Mouse (Mus musculus) cerebellum, postnatal 25 days (tissue): ENCODE data around the gene Nthl1.
"Not testable (repeated sequence)": the region's sequence is repeated elsewhere in the genome, so short reads cannot be mapped to it uniquely, and the experiment has no call there.

ENCODE experiments used
- DNase-seq, 2 experiments: peaks; one replicate each; pipeline ENCODE4 v3.0.0; 2021; ENCODE audit warnings: mixed read lengths in 2 of 2

Gene Nthl1

DNA sequence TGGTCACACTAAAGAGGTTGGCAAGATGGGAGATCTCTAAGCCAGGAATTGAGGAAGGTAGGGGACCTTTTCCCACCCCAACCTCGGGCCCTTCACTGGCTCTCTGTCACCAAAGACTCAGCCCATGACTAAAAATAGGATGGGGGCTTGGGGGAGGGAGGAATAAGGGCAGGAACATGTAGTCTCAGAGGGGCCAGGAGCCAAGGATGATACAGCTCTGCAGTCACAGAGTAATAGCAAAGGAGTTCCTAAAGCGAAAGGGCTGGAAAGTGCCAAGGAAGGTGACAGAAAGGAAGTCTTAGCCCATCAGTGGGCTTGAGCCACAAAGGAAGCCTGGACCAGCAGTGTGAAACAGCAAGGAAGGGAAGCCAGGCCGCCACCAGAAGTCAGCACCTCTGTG lies 19.4 kb downstream of the Nthl1 start:
- DNase-seq: no peak

DNA sequence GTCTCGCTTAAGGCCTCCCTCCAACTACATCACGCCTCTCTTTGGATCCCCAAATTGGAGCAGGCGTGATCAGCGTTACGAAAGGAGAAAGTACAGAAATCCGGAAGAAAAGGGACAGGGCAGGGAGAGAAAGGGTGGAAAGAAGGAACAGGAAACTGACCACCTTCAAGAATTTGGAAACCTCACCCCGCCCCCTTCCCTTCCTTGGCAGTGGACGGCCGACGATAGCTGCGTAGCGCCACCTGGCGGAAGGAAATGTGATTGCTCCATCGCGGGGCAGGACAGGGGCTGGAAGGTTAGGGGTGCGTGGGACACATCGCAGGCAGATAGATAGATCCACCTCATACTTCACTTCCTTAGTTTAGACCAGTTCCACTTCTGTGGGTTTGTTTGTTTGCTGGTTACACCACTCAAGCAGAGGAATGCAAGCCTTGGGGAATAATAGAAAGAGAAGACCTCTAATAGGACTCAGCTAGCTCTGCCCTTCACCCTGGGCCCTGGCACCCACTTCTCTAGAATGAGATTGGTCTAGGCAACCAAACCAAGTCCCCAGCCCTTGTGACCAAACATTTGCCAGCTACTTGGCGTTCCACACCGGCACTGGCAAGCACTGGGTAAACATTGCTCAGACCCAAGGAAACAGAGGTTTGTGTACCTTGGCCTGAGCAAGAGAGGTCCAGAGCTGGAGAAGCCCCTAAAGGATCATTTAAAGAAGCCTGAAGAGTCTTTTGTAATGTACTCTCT lies 21.7 kb downstream of the Nthl1 start:
- DNase-seq: peak; percentile 82 to 89

DNA sequence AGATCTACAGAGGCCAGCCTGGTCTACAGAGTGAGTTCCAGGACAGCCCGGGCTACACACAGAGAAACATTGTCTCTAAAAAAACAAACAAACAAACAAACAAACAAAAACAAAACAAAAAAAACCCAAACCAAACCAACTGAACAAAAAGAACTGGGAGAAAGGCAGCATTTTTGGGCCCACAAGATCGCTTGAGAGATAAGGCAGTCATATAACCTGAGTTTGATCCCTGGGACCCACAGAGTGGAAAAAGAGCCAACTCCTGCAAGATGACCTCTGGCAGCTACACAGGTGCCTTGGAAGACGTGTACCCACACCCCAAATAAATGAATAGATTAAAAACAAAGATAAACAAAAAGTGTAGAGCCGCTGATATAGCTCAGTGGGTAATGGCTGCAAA lies 22.5 kb downstream of the Nthl1 start:
- DNase-seq: no peak

DNA sequence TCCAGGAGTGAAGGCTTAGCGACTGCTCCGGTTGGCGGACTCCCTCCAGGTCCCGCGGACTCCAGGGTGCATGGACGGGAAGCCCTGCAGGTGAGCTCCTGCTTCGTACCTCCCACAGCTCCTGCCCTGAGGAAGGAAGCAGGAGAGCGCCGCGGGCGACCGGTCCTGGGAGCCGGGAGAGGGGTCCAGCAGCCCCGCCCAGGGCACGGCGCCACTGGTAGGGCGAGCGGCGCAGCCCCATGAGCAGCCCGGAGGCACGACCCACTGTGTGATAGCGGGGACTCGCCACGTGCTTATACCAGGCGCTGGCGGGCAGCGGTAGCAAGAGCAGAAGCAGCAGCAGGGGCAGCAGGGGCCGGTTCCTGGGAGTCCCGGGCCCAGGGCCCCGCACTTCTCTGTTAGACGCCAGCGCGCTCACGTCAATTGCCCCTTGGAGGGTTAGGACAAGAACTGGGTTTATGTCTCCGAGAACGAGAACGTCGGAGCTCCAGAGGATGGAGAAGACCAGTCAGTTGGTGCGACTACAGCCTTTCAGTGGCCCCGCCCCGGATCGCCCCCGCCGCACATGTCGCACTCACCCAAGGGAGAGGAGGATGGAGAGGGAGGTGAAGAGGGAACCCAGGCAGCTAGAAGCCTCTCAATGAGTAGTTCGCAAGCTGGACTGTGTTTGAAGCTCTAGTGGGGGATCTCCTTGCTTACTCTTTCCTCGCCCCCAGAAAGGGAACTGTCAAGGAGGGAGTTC lies 25.7 kb downstream of the Nthl1 start, which contains the start of gene Npw:
Npw (minus strand) TSS at position 441 of the 742 bp plus-strand sequence.
- DNase-seq: no peak

DNA sequence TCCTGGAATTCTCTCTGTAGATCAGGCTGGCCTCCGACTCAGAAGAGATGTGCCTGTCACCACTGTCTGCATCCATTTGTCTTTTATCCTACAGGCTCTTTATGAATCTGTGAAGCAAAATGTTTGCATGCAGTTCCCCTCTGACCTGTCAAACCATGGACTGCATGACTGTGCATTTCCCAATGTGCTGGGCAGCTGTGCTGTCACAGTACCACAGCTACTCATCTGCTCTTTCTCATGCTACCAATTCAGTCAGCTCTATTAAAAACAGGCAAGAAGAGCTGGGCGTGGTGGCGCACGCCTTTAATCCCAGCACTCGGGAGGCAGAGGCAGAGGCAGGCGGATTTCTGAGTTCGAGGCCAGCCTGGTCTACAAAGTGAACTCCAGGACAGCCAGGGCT lies 34.5 kb downstream of the Nthl1 start:
- not testable (repeated sequence) for DNase-seq

DNA sequence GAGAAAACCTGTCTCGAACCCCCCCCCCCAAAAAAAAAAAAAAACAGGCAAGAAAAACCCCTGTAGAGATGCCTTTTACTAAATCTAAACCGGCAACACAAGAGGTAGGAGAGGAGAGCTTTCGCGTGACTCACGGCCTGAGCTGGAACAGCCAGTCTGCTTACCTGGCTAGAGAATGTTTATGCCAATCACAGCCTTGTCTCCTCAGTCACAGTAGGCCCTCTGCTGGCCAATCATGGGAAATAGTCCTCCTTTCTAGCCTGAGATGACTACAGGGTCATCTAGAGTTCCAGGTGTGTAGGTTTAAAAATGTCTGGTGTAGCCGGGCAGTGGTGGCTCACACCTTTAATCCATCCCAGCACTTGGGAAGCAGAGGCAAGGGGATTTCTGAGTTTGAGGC lies 34.9 kb downstream of the Nthl1 start:
- DNase-seq: peak; percentile 75 to 87

DNA sequence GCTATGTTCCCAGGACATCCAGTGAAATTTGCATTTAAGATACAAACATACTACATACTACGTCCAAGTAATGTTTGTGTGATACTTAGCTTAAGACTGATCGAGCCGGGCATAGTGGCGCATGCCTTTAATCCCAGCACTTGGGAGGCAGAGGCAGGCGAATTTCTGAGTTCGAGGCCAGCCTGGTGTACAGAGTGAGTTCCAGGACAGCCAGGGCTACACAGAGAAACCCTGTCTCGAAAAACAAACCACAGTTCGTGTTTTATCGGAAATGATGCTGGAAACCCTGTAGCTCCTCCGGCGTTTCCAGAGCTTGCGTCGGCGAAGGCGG lies 36.7 kb downstream of the Nthl1 start:
- not testable (repeated sequence) for DNase-seq

DNA sequence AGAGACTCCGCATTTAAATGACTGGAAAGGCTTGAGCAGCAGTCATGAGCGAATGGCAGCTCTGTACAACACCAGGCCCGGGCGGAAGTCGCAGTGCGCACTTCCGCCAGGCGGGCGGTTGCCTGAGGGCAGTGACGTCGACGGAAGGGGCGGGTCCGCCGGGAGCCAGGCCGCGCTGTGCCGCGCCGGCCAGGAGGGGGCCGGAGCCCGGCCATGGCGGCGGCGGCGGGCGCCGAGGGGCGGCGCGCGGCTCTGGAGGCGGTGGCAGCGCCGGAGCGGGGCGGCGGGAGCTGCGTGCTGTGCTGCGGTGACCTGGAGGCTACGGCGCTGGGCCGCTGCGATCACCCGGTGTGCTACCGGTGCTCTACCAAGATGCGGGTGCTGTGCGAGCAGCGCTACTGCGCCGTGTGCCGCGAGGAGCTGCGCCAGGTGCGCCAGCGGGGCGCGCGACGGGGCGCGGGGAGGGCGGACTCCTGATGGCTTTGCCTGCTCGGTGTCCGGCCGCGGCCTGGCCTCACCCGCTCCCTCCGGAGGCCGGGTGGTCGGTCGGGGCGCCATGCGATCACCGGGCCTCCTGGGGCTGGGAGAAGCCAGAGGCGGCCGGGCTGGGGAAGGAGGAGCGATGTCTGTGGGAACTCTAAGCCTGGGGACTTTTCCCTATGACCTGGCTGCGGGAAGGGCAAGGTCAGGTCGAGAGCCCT lies 37.2 kb downstream of the Nthl1 start, which contains the start of gene Zfp598:
Zfp598 (plus strand) TSS at position 143 of the 701 bp plus-strand sequence.
- peak; percentile 97 to 98 for DNase-seq

DNA sequence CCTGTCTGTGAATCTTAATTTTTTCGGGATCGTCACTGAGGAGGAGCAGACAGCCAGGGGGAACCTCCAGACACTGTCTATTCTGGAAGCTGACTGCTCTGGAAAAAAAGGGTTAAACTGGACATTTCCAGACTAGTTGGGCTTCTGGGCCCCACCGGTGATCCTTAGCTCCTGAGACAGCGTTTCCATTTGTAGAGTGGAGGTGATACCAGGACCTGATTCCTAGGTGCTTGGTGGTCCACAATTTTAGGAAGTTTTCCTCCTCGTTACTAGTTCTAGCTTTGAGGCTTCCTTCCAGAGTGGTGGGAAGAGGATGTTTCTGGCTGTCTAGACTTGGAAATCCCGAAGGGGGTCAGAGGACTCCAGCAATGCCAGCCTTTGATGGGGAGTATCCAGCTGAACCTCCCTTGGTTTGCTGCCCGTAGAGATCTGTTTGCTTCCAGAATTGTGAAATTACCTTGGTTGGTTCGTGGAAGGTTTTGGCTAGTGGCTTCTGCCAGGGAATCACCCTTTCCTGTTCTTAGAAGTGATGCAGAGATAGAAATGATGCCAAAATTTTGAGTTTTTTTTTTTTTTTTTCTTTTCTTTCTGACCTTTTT lies 37.9 kb downstream of the Nthl1 start:
- DNase-seq: no peak

DNA sequence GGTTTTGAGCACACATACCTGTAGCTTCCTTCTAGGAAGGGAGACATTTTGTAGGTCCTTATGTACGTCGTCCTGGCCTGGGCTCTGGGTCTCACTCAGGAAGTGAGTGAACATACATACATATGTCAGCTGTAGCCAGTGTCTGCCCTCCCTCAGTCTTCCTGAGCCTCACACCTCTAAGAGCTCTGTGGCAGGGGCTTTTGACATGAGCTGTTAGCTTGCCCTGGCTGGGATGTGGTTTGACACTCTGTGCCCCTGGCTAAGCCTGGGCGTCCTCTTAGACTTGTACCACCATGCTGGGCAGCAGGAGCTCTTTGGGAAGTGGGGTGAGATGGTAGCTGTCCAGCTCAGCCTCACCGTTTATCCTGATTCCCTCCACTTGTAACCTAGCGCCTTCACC lies 38.9 kb downstream of the Nthl1 start:
- DNase-seq: no peak

DNA sequence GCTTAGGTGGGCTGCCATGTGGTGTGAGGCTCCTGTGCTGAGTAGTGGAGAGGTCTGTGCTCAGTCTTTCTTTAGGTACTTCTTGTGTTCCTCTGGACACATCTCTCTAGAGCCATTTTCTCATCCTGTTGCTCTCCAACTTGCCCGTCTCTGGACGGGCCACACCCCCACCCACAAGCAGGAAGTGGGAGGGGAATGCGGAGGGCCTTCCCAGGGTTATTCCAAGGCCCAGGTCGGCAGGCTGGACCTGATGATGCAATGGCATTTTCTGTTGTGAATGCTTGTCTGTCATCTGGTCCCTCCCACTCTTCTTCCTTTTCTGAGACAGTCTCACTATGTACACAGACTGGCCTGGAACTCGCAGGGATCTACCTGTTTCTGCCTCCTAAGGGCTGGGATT lies 39.7 kb downstream of the Nthl1 start:
- DNase-seq: no peak

DNA sequence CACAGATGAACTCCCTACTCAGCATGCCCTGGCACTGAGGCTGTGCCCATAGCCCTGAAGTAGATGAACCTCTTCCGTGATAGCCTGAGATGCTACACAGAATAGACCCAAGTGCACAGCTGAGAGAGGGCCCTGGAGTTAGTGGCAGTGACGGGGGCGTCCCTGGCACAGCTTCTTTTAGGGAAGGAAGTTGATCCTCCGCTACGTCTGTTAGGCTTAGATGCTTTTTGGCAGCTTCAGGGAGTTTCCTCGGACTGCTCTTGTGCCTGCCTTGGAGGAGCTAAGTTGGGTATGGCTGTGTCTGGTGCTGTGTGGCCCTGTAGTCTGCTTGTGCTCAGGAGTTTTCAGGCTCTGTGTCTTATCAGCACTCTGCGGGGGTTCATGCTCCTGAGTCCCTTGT lies 41.8 kb downstream of the Nthl1 start:
- no peak for DNase-seq

DNA sequence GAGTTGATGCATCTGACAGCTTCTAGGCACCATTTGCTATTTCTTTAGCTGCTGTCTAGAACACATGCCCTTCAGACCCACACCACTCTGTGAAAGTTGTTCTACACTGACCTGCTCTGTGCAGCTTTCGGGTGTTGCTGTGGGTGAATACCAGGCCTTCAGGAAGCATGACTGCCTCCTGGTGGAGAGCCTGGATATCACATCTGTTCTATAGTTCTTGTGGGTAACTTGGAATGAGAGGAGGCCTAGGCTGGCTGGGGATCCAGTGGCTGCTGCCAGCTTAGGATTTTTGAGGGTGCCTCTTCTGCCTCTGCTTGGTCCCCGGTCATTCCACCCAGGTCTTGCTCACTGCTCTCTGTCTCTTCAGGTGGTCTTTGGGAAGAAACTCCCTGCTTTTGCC lies 43.7 kb downstream of the Nthl1 start:
- DNase-seq: peak; percentile 67 to 82

DNA sequence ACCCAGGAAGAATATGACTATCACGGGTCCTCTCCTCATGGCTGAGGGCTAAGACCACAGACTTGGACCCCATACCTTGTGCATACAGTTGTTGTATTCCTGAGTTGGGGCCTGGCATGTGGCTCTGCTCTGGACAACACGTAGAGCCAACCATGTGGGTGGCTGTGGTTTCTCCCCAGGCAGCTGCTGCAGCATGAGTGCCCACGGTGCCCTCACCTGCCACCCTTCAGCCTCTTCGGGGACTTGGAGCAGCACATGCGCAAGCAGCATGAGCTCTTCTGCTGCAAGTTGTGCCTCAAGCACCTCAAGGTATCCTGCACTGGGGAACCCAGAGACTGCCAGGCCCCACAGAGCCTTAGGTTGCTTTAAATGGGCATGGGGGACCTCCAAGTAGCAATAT lies 44.4 kb downstream of the Nthl1 start:
- no peak for DNase-seq

DNA sequence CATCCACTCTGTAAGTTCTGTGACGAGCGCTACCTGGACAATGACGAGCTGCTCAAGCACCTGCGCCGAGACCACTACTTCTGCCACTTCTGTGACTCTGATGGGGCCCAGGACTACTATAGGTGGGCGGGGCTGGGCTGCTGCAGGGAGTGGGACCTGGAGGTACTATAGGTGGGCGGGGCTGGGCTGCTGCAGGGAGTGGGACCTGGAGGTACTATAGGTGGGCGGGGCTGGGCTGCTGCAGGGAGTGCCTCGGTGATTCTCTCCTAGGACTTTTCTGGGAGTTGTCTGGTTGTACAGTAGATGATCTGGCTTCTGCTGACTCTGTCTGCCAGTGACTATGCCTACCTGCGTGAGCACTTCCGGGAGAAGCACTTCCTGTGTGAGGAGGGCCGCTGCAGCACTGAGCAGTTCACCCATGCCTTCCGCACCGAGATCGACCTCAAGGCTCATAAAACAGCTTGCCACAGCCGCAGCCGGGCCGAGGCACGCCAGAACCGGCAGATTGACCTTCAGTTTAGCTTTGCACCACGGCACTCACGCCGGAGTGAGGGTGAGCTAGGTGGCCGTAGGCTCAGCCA lies 45.1 kb downstream of the Nthl1 start:
- no peak for DNase-seq

DNA sequence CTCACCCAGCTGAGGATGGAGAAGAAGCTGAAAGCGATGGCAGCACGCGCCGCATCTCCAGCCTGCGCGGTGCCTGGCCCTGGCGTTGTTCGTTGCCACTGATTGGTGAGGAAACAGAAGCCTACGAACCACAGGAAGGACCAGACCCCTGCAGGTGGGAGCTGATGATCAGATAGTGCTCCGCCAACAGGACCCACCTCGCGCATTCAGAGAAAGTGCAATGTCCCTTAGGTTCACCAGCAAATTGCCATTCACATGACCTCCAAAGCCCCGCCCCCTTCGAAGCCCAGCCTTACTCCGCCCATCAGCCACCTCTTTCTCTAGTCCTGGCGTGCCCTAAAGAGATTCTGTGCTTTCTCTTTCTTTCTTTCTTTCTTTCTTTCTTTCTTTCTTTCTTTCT lies 54.0 kb downstream of the Nthl1 start:
- DNase-seq: peak in 1 of 2 experiments; percentile 51

DNA sequence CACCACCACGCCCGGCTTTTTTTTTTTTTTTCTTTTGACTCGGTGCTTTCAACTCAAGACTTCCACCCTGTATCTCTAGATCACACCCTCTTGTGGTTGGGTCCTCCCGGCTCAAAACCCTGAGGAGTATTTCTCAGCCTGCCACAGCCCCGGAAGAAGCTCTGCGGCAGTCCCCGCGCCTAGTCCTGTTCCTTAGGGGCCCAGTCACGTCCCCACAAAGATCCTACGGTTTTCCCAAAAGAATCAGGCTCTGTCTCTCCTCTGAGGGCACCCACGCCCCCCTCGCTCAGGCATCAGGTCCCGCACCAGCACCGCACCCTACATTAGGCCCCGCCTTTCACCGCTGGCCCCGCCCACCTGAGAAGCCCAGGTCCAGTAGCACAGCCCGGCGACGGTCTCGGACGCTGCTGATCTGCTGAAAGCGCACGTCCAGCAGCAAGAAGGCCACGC lies 54.7 kb downstream of the Nthl1 start:
- DNase-seq: peak in 1 of 2 experiments; percentile 67

DNA sequence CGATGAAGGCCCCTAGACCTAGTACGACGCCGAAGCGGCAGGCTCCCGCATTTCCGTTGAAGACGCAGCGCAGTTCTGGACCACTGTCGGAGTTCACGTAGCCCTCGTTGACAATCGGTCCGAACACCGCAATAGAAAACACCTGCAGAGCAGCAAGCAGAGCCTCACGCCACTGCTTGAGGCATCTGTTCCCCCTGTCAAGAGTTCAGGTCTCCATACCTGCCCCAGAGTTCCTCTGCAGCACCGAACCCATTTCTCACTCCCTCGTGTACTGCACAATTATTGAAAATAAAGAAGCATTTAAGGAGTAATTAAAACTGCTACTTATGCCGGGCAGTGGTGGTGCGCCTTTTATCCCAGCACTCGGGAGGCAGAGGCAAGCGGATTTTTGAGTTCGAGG lies 55.1 kb downstream of the Nthl1 start:
- DNase-seq: no peak
